Mouse (Mus musculus) embryonic fibroblast, embryonic 13.5 days (primary cell): ENCODE data around the gene Sypl2.

Experiments
- CTCF ChIP-seq: IDR thresholded peaks from 2 replicates; pipeline ENCODE4 v1.5.1; 2011; ENCODE audit warnings: mild to moderate bottlenecking, control low read depth, low read length, moderate library complexity, borderline replicate concordance; ENCODE audit not compliant: insufficient read depth
- POLR2A ChIP-seq: IDR thresholded peaks from 2 replicates; pipeline ENCODE4 v1.6.1; 2011; ENCODE audit warnings: low read depth, mild to moderate bottlenecking, control low read depth, low read length, moderate library complexity

DNA sequence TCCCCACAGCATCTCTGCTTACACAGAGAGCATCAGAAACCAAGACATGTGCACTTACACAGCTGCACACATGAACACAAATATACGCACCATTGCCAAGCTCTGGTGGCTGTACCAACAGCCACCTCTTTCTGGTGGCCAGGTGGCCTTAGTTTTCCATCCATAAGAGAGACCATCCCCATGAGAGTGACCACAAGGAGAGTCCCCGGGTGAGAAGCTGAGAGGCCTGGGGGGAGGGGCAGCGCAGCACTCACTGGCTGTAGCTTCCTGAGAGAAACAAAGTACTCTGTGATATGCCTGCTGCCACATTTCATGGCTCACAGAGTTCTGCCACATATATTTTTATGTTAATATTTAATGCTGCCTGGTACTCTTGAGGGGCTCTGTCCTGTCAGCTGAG is 57.2 kb downstream of the Sypl2 start:
- TF ChIP-seq POLR2A, result no peak
- no peak for TF ChIP-seq CTCF
